Mouse (Mus musculus) yolk sac, embryonic 10.5 days (tissue): ENCODE data around the gene 1700037H04Rik.

ENCODE experiments used
- DNase-seq: peaks from one replicate; pipeline ENCODE4 v3.0.0-alpha.2; 2017; ENCODE audit warnings: low spot score

Gene 1700037H04Rik

DNA sequence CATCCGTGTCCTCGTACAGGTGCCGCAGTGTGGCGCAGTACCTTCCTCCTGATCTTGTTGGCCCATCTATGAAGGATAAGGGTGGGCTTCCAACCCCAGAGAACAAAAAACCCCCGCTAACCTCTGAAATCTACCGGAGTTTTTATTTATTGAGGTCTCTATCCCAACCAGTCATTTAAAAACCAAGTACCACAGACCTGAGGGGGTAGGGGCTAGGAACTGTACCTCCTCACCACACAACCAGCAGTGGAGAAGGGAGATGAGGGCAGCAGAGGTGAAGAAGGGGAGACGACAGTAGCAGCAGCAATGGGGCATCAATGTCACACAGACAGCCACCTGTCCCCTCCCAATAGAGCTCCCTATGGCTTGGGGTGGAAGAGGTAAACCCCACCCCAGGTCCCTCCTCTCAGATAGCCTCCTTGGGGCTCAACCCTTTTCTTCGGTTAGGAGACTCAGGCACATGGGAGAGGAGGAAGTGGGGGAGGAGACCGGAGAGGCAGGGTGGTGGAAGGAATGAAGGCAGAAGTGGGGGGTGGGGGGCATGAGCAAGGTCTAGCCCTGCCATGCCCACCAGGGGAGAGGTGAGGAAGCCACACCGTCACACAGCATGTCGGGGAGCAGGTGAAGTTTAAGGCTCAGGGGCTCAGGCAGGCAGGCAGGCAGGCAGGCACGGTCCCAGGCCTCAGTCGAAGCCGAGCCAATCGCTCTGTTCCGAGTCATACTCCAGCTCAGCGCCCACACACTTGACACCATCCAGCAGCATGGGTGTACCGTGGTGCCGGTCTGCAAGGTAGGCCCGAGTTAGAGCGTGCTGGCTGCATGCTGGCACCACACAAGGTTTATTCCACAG lies 13.5 kb downstream of the 1700037H04Rik start:
- no peak for DNase-seq

DNA sequence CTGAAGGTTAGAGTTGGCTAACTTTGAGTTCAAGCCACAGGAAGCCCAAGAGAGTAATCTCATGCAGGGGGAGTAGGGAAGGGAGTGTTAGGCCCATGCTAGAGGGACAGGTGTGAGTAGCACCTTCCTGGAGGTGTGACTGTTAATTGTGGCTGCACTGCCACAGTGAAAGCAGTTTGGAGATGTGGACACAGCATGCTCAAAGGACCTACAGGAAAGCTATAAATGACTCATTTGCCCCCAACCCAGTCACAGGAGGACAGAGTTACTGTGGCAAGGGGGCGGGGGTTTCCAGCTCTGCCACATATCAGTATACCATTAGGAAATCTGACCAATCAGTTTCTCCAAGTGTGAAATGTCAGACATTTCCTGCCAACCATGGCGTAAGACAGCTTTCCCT lies 14.3 kb downstream of the 1700037H04Rik start:
- no peak for DNase-seq

DNA sequence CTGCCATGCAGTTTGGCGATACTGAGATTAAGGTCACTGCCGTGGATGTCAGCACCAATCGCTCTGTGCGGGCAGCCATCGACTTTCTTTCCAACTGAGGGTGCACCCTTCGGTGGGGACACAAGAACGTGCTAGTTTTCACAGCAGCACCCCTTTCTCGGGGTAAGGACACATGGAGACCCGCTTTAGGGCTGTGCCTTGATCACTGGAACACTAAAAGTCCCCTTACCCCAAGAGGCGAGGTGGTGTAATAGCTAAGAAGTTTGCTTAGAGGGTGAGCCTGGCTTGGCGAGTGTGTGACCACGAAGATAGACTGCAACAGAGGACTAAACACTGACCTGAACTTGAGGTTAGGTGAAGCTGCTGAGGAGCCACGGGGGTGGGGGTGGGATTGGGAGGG lies 14.8 kb downstream of the 1700037H04Rik start:
- DNase-seq, result no peak

DNA sequence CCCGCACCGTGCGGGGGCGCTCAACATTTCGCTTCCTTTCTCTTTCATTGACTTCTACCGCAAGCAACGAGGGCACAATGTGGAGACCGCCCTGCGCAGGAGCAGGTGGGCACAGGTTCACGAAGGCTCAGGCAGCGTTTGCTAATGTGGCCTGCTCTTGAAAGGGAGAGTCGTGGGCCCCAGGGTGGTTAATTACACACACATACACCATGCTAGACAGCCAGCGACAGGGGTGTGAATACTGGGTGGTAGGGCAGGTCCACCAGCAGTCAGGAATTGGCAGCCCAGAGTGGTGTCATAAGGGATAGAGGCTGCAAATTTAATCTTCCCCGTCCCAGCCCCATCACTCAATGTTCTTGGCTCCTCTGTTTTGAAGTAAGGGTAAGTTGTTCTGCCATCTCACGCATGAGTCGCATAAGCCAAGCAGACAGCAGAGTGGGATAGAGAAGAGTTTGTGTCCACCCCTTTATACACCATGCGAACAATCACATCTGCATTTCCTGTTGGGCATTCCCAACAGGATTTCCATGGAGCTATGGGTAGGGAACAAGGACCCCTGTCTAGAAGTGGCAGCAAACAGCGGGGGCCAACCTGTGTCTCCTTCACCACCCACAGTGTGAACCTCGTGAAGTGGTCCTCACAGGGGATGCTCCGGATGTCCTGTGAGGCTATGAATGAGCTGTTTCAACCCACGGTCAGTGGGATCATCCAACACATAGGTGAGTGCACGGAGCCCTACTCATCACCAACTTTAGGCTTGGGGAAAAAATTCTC lies 16.7 kb downstream of the 1700037H04Rik start:
- DNase-seq, result no peak

DNA sequence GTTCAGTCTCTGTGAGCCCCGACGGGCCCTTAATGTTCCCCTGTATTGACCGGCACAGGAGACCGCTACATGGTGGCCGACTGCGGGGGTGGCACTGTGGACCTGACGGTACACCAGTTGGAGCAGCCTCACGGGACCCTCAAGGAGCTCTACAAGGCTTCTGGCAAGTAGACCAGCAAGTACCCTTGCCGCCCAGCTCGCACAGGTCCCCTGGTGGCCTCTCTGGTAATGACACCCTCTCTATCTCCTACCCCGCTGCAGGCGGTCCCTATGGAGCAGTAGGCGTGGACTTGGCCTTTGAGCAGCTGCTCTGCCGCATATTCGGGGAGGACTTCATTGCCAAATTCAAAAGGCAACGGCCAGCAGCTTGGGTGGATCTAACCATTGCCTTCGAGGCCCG lies 17.3 kb downstream of the 1700037H04Rik start:
- DNase-seq, result peak; percentile 80

DNA sequence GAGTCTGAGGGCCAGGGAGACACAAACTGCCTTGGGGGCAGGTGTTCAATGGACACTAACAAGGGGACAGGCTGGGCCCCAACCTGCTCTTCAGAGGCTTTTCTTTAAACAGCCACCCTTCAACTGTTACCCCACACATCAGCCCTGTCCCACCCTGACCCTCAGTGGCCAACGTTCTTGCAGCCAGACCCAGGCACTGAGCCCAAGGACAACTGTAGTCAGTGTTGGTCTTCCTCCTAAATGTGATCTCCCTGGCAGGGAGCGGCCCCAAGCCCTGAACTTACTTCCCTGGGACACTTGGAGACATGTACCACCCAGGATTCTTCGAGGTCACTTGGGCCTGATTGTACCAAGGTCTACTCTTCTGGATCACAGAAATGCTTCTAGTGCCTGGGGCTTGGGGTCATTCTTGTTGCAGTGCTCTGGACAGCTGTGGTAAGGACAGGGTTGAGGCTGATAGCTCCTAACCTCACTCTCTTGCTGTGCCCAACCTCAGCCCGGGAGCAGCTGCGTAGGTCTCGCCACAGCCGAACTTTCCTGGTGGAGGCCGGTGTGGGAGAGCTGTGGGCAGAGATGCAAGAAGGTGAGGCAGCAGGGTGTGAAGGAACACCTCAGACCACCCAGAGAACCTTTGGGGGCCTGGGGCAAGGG lies 18.4 kb downstream of the 1700037H04Rik start:
- no peak for DNase-seq

DNA sequence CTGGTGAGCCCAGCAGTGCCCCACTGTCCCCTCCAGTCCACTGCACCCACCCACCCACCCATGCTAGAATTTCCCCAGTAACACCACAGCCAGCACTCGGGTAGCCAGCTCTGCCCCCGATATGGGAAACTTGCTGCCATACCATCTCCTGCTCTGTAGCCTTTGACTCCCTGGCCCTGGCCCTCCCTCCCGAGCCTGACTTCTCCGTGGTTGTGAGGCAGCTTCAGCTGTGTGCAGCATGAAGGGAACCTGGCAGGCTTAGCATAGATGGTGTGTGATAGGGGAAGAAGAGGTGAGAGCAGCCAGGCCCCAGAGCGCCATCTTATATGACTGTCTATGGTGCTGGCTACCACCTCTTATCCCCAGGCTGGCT lies 19.4 kb downstream of the 1700037H04Rik start:
- DNase-seq, result no peak

DNA sequence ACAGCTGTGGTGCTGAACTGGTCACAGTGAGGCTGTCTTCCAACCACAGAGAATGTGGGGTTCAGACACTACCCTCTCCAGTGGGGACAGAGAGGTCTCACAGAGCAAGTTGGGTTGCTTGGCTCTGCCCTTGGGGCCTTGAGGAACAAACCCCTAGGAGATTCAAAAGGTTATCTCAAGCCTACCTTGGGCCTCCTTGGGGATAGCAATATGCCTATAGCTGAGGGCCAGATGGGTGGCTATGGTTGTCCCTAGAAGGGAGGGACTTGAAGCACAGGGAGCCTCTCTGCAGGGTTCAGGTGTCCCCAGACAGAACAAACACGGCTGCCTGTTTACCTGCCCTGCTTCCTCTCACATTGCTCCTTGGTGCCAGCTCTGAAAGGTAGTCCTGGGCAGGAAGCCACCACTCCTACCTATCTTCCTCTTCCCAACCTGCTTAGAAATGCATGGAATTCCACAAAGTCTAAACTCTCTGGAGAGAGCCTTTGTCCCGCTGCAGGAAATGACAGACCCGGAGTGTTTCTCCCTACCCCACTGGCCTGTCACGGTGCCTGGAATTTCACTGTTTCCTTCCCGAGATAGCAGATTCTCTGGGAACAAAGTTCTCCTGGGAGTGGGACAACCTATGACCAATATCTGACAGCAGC lies 19.9 kb downstream of the 1700037H04Rik start:
- no peak for DNase-seq

DNA sequence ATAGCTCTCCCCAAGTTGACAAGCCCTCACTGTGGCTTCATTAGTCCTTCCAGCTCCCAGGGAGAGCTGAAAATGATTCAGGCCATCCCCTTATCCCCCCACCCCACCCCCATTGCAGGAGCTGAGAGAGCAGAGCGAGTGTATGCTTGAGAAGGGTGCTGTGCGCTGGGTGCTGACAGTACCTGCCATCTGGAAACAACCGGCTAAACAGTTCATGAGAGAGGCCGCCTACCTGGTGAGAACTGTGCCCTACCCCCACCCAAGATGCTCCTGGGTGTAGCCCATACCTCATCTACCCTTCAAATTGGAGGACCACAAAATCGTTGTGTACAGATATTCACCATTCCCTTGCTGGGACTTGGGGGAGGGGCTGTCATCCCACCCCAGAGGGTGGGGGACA lies 20.6 kb downstream of the 1700037H04Rik start:
- DNase-seq, result no peak

DNA sequence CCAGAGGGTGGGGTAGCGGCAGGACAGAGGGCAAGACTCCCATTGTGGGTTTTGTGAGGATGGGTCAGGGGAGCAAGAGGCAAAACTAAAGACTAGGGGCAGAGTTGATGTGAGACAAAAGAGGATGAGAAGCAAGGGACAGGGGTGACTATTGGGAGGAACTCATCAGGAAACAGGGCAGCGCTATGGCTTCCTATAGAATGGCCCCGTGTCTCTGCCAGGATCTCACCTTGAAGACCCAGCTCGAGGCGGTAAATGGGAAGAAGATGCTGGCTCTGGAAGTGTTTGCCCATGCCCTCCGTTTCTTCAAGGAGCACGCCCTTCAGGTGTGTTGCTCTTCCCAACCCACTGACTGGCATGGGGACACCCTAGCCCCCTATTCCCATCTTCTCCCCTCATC lies 21.1 kb downstream of the 1700037H04Rik start:
- DNase-seq, result no peak

DNA sequence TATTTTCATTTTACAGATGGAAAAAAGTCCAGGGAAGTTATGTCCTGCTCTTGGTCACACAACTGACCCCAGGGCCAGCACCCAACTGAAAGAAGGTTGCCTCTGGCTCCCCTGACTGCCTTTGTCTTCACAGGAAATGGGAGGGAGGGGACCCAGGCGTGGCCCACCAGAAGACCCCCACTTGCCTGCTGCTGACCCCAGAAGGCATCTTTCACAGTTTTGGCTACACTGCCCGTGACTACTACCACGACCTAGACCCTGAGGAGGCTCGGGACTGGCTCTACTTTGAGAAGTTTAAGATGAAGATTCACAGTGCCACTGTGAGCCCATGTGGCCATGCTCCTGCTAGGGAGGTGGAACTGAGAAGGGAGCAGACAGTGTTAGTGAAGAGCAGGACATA lies 21.6 kb downstream of the 1700037H04Rik start:
- DNase-seq, result no peak

DNA sequence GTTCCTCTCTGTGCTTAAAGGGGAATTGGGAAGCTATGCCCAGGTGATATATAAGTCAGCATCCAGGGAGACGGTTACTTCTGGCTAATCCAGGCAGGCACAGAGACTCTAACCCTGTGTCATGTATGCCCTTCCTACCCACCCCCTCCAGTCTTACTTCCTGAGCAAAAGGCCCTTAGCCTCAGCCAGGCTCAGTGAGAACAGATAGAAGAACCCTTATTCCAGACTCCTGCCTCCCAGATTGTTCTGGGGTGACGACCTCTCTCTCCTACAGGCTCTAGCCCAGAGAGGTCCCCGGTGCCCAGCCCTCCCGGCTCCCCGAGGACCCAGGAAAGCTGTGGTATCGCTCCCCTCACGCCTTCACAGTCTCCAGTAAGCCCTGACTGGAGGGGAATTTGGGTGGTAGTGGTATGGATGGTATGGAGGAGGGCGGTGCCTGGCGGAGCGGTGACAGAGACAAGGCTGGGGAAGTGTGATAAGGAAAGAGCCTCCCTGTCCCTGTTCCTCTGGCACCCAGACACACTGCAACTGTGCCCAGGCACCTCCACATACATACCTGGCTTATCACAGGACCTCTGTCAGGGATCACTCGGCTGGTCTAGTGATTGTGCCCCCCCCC lies 24.3 kb downstream of the 1700037H04Rik start:
- no peak for DNase-seq

DNA sequence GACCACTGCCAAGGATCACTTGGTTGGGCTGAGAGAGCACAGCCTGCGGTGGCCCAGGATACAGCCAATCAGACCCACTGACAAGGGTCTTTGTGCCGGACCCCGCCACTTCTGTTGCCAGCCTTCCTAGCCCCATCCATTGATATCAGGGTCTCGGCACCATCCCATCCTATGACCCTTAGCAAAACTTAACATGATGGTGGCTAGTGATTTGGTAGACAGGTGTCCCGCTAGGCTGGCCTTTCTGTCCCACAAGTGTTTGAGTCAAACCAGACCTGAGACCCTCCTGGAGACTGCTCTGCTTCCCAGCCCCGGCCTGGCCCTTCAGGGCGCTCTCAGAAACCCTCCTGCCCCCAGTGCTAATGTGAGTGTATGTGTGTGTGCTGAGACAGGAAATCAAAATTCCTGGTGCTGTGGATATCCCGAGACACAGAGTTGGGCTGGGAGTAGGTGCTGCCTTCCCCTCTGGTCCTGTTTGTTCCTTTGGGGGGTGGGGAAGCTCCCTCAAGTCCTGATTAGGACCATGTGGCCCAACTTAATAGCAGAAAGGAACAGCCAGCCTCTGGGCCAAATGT lies 25.0 kb downstream of the 1700037H04Rik start:
- DNase-seq, result no peak

DNA sequence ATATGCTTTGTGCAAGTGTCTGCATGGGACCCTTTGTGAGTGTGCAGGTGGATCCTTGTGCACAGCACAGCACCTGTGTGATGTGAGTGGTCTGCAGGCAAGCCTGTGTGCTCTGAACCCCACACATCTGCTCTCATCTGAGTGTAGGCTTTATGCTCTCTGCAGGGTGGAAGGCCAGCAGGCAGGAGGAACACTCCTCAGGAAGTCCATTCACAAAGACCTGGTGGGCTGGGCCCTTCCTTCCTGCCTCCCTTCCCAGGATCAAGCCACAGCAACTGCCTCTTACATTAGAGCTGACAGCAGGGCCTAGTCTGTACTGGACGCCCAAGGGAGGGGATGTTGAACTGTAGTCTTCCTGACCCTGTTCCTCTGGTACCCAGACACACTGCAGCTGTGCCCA lies 25.5 kb downstream of the 1700037H04Rik start:
- no peak for DNase-seq

DNA sequence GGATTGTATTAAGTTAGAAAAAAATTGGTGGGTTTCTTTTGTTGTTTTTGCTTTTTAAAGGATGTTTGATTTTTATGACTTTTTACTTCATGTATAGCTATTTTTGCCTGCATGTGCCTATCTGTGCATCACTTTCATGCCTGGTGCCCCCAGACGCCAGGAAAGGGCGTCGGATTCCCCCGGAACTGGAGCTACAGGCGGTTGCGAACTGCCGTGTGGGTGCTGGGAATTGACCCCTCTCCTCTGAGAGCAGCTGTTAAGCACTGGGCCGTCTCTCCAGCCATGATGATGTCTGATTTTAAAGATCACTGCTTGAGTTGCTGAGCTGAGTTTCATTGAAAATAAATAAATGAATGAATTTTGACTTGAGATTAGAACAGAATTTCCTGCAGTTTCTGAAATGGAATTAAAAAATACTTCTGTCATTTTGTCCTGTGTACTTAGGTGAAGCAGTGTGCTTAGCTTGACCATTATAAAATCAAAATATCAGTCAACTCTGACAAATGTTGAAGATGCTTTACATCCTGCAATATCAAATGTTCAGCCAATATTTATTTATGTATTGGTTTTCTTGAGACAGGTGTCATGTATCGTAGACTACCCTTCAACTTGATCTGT lies 26.8 kb downstream of the 1700037H04Rik start, which contains the start of gene Gm11037:
Gene Gm11037 (plus strand): TSS at position 568 of the 618 bp plus-strand sequence.
- no peak for DNase-seq

DNA sequence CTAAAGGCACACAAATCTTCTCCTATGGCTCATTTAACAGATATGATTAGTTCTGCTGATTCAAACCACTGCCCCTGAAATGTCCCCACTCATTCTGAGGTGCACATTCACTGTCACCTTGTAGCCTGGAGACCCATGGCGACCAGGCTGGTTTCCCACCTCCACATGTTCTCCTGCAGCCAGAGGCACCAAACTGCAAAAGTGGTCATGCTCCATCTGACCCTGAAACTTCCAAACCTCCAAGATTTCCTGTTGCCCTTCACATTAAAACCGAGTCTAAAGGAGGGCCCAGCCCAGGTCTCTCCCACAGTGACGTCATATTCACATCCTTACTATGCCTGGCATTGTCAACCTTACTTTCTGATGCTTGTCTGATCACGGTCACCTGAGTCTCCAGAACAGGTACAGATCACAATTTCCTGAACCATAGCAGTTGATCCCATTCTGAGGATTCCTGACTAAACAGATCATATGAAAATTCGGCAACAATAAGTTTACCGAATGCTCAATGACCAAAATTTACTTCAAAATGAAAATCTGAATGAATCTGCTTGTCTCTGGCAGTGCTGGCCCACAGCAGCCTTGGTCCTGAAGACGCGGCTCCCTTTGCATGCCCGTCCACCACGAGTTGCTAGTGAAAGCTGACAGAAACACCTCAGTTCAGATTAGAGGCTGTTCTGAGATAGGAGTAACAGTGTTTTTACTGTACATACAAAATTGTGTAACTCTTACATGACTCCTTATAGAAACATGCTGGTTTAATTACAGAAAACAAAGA lies 27.6 kb downstream of the 1700037H04Rik start:
- no peak for DNase-seq

DNA sequence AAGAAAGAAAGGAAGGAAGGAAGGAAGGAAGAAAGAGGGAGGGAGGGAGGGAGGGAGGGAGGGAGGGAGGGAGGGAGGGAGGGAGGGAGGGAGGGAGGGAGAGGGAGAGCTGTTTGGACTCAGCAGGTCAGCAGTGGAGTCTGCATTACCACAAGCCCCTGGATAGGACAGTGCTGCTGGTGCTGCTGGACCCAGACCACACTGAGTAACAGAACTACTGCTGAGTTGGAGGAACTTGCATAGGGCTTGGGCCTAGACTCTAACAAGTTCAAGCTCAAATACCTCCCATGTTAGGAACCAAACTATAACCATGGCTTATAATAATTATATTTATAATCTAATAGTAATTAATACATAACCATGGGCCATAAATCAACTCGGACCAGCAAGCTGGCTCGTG lies 29.0 kb downstream of the 1700037H04Rik start:
- DNase-seq, result no peak

DNA sequence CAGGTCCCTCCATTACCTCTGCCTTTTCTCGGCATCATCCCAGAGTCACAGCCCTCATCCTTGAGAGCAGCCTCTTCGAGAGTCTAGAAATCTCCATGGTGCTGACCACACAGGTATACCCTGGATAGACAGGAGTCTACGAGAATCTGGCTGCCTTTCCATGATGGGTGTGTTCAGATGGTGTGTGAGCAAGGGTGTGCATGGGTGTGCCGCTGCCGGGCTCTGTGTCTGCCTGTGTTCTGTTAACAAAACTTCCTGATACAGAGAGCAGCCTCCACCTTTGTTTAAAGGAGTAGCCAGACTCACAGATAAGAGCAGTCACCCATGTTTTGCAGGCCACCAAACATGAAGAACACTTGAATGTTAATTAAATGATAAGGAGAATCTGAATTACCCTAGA lies 30.0 kb downstream of the 1700037H04Rik start:
- no peak for DNase-seq

DNA sequence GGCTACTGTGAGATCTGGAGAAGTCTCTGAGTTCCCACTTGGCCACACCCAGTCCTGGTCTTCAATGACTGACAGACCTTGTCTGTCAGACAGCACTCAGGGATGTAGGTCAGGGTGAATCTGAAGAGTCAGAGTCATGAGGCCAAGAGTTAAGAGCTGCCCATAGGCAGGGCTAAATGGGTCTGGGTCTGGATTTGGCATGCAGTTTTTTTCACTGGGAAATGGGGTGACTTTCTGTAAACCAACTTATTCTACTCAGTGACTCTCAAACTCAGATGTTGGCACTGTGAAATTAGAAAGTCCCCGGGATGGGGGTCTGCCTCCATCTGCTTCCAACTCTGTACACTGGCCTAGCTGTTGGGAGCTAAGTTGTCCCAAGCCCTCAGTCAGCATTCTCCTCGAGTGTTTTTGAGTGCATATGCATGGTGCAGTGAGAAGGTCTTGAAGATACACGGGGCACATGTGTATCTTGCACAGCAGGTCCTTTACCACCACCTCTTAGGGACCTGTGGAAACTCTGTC lies 31.2 kb downstream of the 1700037H04Rik start:
- no peak for DNase-seq

DNA sequence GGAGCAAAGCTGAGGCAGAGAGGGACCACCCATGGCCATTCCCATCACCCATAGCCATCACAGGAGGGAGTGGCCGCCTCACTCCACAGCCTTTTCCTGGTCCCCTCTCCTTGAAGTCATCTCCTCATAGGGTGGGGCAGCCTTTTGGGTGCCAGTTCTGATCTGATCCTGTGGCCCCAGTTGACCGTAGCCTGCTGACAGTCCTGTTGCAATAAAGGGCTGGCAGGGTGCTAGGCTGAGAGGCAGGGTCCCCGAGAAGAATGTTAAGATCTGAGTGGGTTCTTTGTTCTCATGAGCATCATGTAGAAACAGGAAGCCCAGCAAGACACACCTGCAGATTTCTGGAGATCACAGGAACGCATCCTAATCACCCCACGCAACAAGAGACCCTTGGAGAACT lies 31.7 kb downstream of the 1700037H04Rik start:
- DNase-seq, result no peak
